Mouse (Mus musculus): ENCODE measurements around the gene Ftl1.

DNA sequence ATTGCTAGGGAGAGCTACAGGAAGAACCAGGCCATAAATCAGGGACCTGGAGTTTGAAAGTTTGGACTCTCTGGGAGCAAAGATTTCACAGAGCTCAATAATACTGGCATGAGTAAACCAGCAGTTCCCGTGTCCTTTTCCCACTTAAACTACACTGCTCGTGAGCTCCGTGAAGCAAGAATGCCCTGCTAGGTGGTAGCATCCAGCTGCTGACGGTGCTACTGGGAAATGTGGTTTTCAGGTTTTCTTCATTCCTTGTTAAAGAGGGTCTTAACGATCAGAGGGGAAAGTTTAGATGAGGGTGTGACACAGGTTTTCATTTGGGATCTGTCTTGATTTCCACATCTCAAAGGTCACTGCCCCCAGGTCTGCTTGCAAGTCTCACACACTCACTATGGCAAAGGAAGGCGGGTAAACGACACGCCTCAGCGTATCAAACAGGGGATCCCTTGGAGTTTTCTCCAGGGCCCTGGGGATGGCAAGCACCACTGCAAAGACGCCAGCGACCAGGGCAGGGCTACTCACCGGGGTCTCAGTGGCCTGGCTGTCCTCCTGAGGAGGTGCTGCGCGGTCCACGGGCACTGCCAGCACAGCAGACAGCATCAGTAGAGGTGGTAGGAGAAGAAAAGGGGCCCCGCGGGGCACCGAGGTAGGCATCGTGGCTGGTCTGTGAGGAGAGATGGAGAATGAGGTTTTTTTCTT lies 49.6 kb upstream of the Ftl1 start:
- TF ChIP-seq MXI1 (IDR thresholded peaks at IDR 0.05; ENCODE audit: low read depth, low read length), result no peak
- no peak for TF ChIP-seq KAT2A (conservative IDR thresholded peaks at IDR 0.05; ENCODE audit: low read depth, low read length)
- no peak for TF ChIP-seq EP300 (IDR thresholded peaks at IDR 0.05; ENCODE audit: low read depth in 1 of 2, low read length in 2 of 2)
- no peak for TF ChIP-seq CTCF (IDR thresholded peaks at IDR 0.05 in 2 of 3, conservative IDR thresholded peaks at IDR 0.05 in 1 of 3; ENCODE audit: control insufficient read depth in 1 of 3, insufficient read depth in 1 of 3, low read depth in 2 of 3, low read length in 3 of 3, poor library complexity in 1 of 3, severe bottlenecking in 1 of 3)
- TF ChIP-seq HCFC1 (IDR thresholded peaks at IDR 0.05; ENCODE audit: low read depth, low read length), result no peak; the same call in 1 of the 2 replicates
- no peak for TF ChIP-seq POLR2A (IDR thresholded peaks at IDR 0.05; ENCODE audit: control insufficient read depth in 1 of 2, insufficient read depth in 1 of 2, low read depth in 1 of 2, low read length in 2 of 2, poor library complexity in 1 of 2)
